Mouse (Mus musculus): ENCODE measurements around the gene Olfr574. TPM values are rescaled to one million over a fixed set of nuclear protein-coding genes. Genes with fewer than 3 reads are reported as not detected.

Gene Olfr574
- polyA plus RNA-seq (2014; fragmentation: Illumina TruSeq; extraction: RNeasy Lipid Tissue Mini Kit (QIAGEN cat#74804); ENCODE audit: low read depth, low replicate concordance): not detected

DNA sequence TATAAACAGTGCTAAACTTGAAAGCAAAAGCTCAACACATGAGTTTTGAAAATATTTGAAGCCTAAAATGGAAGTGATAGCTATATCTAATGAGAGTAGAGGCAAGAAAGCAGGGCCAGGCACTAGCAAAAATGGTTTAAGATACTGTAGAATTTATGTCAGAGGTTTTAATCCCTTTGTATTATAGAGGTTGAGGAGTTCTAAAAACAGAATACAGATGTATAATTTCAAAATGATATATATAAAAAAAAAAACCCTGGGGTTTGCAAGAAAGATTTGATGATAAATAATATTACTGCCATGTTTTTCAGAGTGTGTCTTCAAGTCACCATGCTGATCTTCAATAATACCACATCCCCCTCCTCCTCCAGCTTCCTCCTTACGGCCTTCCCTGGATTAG lies at the start of gene Olfr574:
Gene Olfr574 (plus strand): TSS at position 301 of the 400 bp plus-strand sequence.

DNA sequence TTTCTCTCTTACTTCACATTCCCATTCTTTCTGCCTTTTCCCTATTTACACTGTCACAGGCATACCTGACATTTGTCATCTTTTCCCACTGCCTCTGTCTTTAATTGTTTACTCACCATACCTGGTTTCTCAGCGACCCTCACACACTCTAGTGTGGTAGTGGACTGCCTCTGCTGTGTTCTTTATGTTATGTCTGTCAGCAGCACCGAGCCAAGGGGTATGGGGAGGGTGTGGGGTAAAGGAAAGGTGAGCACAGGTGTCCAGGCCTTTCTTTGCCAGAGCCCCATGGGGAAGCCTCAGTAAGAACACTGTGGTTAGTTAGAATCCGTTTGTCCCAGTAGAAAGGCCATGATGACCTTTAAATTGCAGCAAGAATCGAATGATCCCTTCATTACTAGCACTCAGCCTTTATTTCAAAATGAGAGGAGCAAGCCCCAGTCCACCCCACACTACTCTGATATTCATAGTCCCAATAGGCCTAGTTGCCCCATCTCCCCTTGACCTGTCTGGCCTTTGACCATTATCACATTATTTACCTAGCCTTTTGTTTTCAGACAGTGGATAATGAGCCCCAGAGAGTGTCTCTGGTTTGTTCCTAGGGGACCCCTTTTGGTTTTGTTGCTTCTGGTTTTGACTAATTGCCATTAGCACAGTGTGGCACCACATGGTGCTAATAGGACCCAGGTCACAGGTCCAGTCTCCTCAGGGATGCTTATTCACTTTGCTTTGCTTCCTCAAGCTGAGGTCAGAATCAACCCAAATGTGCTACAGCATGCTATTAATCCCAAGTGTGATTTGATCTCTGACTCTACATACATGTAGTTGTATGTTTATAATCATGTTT lies 31.0 kb upstream of the Olfr574 start, which contains the start of gene Olfr571:
Gene Olfr571 (minus strand): TSS at position 505 of the 844 bp plus-strand sequence.

DNA sequence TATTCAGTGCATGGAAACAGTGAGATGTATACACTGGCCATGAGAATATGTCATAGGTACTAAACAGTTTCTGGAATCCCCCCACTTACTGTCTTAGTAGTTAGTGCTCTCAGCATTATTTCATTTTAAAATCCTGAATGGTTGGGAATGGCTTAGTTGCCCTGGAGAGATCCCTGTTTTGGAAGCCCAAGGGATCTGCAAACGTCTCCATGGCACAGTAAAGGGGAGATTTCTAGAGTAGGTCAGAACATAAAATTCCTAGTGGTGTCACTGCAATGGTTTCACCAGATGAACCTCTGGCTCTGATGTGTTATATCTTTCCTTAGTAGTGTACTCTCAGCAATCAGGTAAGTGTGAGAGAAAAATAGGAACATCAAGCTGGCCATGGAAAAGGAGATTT lies 24.2 kb upstream of the Olfr574 start, which contains the start of gene Olfr572:
Gene Olfr572 (plus strand): TSS at position 301 of the 400 bp plus-strand sequence.

DNA sequence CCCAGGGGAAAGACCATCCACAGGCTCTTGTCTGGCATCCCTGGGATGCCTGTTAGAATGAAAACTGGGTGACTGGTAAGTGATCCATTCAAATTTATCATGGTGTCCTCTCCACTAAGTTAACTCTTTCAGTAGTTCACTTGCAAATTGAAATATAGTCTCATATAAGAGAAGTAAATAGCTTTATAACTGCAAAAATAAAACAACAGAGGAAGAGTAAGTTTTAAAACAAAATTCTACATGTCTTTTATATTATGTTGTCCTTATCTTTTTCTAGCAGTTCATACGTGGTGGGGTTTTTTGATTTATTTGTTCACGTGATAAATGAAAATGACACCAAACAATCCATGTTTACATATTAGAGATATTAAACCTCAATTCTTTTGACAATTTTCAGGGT lies 5.8 kb upstream of the Olfr574 start, which contains the start of gene Olfr573-ps1:
Gene Olfr573-ps1 (minus strand): TSS at position 101 of the 400 bp plus-strand sequence.

DNA sequence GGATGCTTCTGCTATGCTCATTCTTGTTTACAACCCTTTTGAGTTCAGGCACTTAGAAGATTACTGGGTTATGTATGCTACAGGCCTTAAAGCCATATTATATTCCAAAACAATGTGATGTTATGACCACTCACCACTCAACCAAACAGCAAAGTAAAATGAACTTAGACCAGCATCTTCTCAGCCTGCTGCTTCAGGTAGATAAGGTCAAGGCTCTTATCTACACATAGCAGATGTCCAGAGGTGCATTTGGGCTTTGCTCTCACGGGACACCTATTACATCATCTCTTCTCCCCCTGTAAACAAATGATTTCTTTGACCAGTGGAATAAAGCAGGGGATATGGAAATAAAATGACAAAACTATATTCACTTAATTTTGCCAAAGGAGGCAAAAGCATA lies 10.3 kb downstream of the Olfr574 start, which contains the start of gene Olfr575:
Gene Olfr575 (minus strand): TSS at position 183 of the 400 bp plus-strand sequence.

DNA sequence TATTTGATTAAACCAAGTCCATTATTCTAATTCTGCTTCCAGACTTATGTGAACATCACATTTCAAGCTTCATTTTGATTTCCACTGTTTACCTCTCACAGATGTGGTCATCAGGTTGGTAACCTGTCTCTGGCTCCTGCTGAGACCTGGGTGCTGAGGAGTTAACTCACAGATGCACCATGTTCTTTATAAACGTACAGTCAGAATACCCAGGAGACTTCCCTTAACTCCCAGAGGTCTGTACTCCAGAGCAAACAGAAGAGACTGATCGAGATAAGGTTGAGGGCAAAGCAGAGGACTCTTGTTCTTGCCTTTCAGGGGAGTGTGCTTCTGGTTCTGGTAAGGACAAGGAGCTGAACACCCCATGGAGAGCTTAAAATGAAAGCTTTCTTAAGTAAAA lies 14.1 kb downstream of the Olfr574 start, which contains the start of gene Olfr576:
Gene Olfr576 (plus strand): TSS at position 301 of the 400 bp plus-strand sequence.

DNA sequence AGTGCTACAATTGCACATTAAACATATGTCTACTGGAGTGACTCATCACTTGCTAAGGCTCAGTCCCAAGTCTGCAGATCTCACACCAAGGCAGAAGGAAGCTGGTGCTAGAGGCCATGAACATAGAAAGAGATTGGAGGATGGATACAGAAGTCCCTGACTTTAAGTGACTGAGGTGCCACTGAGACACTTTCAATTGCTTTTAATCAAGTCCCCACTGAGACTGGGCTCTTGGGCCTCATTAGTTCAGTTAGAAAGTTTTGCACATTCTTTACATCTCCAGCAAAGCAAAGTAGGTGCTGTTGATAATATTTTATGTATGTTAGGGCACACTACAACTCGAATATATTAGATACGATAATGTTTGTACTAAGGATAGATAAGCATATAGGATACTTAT lies 27.6 kb downstream of the Olfr574 start, which contains the start of gene Olfr577:
Gene Olfr577 (minus strand): TSS at position 101 of the 400 bp plus-strand sequence.

DNA sequence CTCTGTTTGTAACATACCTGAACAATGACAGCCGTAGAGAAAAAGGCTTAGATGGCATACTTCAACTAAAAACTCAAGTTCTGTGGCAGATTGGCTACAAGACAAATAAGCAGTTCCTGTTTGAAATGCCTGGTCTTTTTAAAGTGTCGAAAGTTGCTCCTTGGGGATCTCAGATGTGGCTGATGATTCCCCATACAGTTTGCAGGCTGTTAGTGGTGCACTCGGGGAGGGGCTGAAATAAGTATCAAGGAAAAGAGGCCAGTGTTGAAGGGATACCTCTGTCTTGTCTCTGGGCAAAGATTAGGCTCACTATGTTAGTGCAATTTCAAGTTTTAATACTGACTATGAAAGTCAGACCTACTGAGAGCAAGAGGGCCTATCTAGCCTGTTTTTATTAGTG lies 41.0 kb downstream of the Olfr574 start, which contains the start of gene Olfr578:
Gene Olfr578 (minus strand): TSS at position 101 of the 400 bp plus-strand sequence.

Other genes starting within 250 kb of the Olfr574 start
- 5.7 TPM for gene Olfr558, start 246.3 kb upstream of the Olfr574 start, polyA plus RNA-seq (2014; fragmentation: Illumina TruSeq; extraction: RNeasy Lipid Tissue Mini Kit (QIAGEN cat#74804); ENCODE audit: low read depth, low replicate concordance)
- not detected for gene Olfr33, start 229.4 kb upstream of the Olfr574 start, polyA plus RNA-seq (2014; fragmentation: Illumina TruSeq; extraction: RNeasy Lipid Tissue Mini Kit (QIAGEN cat#74804); ENCODE audit: low read depth, low replicate concordance)
- not detected for gene Olfr559, start 221.0 kb upstream of the Olfr574 start, polyA plus RNA-seq (2014; fragmentation: Illumina TruSeq; extraction: RNeasy Lipid Tissue Mini Kit (QIAGEN cat#74804); ENCODE audit: low read depth, low replicate concordance)
- not detected for gene Olfr560, start 189.1 kb upstream of the Olfr574 start, polyA plus RNA-seq (2014; fragmentation: Illumina TruSeq; extraction: RNeasy Lipid Tissue Mini Kit (QIAGEN cat#74804); ENCODE audit: low read depth, low replicate concordance)
- 0.97 TPM for gene Olfr78, start 189.0 kb upstream of the Olfr574 start, polyA plus RNA-seq (2014; fragmentation: Illumina TruSeq; extraction: RNeasy Lipid Tissue Mini Kit (QIAGEN cat#74804); ENCODE audit: low read depth, low replicate concordance)
- gene Olfr561, start 177.2 kb upstream of the Olfr574 start, polyA plus RNA-seq (2014; fragmentation: Illumina TruSeq; extraction: RNeasy Lipid Tissue Mini Kit (QIAGEN cat#74804); ENCODE audit: low read depth, low replicate concordance): not detected
- gene Olfr564, start 145.0 kb upstream of the Olfr574 start, polyA plus RNA-seq (2014; fragmentation: Illumina TruSeq; extraction: RNeasy Lipid Tissue Mini Kit (QIAGEN cat#74804); ENCODE audit: low read depth, low replicate concordance): not detected
- not detected for gene Olfr566, start 89.7 kb upstream of the Olfr574 start, polyA plus RNA-seq (2014; fragmentation: Illumina TruSeq; extraction: RNeasy Lipid Tissue Mini Kit (QIAGEN cat#74804); ENCODE audit: low read depth, low replicate concordance)
- gene Olfr568, start 71.3 kb upstream of the Olfr574 start, polyA plus RNA-seq (2014; fragmentation: Illumina TruSeq; extraction: RNeasy Lipid Tissue Mini Kit (QIAGEN cat#74804); ENCODE audit: low read depth, low replicate concordance): not detected
- gene Olfr569, start 57.6 kb upstream of the Olfr574 start, polyA plus RNA-seq (2014; fragmentation: Illumina TruSeq; extraction: RNeasy Lipid Tissue Mini Kit (QIAGEN cat#74804); ENCODE audit: low read depth, low replicate concordance): not detected
- gene Olfr570, start 53.9 kb upstream of the Olfr574 start, polyA plus RNA-seq (2014; fragmentation: Illumina TruSeq; extraction: RNeasy Lipid Tissue Mini Kit (QIAGEN cat#74804); ENCODE audit: low read depth, low replicate concordance): not detected
- not detected for gene Olfr571, start 30.9 kb upstream of the Olfr574 start, polyA plus RNA-seq (2014; fragmentation: Illumina TruSeq; extraction: RNeasy Lipid Tissue Mini Kit (QIAGEN cat#74804); ENCODE audit: low read depth, low replicate concordance)
- not detected for gene Olfr572, start 24.1 kb upstream of the Olfr574 start, polyA plus RNA-seq (2014; fragmentation: Illumina TruSeq; extraction: RNeasy Lipid Tissue Mini Kit (QIAGEN cat#74804); ENCODE audit: low read depth, low replicate concordance)
- not detected for gene Olfr573-ps1, start 5.9 kb upstream of the Olfr574 start, polyA plus RNA-seq (2014; fragmentation: Illumina TruSeq; extraction: RNeasy Lipid Tissue Mini Kit (QIAGEN cat#74804); ENCODE audit: low read depth, low replicate concordance)
- gene Olfr575, start 10.3 kb downstream of the Olfr574 start, polyA plus RNA-seq (2014; fragmentation: Illumina TruSeq; extraction: RNeasy Lipid Tissue Mini Kit (QIAGEN cat#74804); ENCODE audit: low read depth, low replicate concordance): not detected
- gene Olfr576, start 14.2 kb downstream of the Olfr574 start, polyA plus RNA-seq (2014; fragmentation: Illumina TruSeq; extraction: RNeasy Lipid Tissue Mini Kit (QIAGEN cat#74804); ENCODE audit: low read depth, low replicate concordance): not detected
- not detected for gene Olfr577, start 27.5 kb downstream of the Olfr574 start, polyA plus RNA-seq (2014; fragmentation: Illumina TruSeq; extraction: RNeasy Lipid Tissue Mini Kit (QIAGEN cat#74804); ENCODE audit: low read depth, low replicate concordance)
- not detected for gene Olfr578, start 40.9 kb downstream of the Olfr574 start, polyA plus RNA-seq (2014; fragmentation: Illumina TruSeq; extraction: RNeasy Lipid Tissue Mini Kit (QIAGEN cat#74804); ENCODE audit: low read depth, low replicate concordance)
- gene Olfr582, start 89.6 kb downstream of the Olfr574 start, polyA plus RNA-seq (2014; fragmentation: Illumina TruSeq; extraction: RNeasy Lipid Tissue Mini Kit (QIAGEN cat#74804); ENCODE audit: low read depth, low replicate concordance): not detected
- gene Olfr583, start 102.8 kb downstream of the Olfr574 start, polyA plus RNA-seq (2014; fragmentation: Illumina TruSeq; extraction: RNeasy Lipid Tissue Mini Kit (QIAGEN cat#74804); ENCODE audit: low read depth, low replicate concordance): not detected
- not detected for gene Olfr584, start 133.4 kb downstream of the Olfr574 start, polyA plus RNA-seq (2014; fragmentation: Illumina TruSeq; extraction: RNeasy Lipid Tissue Mini Kit (QIAGEN cat#74804); ENCODE audit: low read depth, low replicate concordance)
- not detected for gene Olfr585, start 149.3 kb downstream of the Olfr574 start, polyA plus RNA-seq (2014; fragmentation: Illumina TruSeq; extraction: RNeasy Lipid Tissue Mini Kit (QIAGEN cat#74804); ENCODE audit: low read depth, low replicate concordance)
- gene Olfr586, start 177.2 kb downstream of the Olfr574 start, polyA plus RNA-seq (2014; fragmentation: Illumina TruSeq; extraction: RNeasy Lipid Tissue Mini Kit (QIAGEN cat#74804); ENCODE audit: low read depth, low replicate concordance): not detected
- gene Olfr588-ps1, start 192.4 kb downstream of the Olfr574 start, polyA plus RNA-seq (2014; fragmentation: Illumina TruSeq; extraction: RNeasy Lipid Tissue Mini Kit (QIAGEN cat#74804); ENCODE audit: low read depth, low replicate concordance): not detected
- gene Olfr589, start 207.9 kb downstream of the Olfr574 start, polyA plus RNA-seq (2014; fragmentation: Illumina TruSeq; extraction: RNeasy Lipid Tissue Mini Kit (QIAGEN cat#74804); ENCODE audit: low read depth, low replicate concordance): not detected
- not detected for gene Olfr591, start 229.9 kb downstream of the Olfr574 start, polyA plus RNA-seq (2014; fragmentation: Illumina TruSeq; extraction: RNeasy Lipid Tissue Mini Kit (QIAGEN cat#74804); ENCODE audit: low read depth, low replicate concordance)
- gene Olfr592, start 236.3 kb downstream of the Olfr574 start, polyA plus RNA-seq (2014; fragmentation: Illumina TruSeq; extraction: RNeasy Lipid Tissue Mini Kit (QIAGEN cat#74804); ENCODE audit: low read depth, low replicate concordance): not detected